ENCODE assay signal across 15 mouse cellular contexts in the genomic region with DNA sequence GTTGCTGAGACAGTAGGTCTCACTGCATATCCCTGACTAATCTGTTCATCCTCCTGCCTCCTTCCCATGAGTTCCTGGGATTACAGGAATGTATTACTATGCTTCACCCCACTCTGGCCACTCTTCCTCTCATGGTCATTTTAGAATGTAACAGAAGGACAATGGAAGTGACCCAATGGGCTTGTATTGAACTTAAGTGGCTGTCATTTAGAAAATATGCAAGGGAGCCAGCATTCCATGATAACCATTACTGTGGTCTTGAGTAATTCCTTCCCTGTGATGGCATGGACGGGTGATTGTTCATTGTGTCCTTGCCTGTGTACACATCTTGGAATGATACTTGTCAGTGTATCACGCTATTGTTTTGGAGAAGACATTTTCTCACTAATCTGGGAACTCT.
"Had no signal": no experiment of that assay in that cellular context is flagged by ENCODE, and none has a peak within 500 bp of the region (broad histone marks: within the 10 kb centered on the region; RNA-seq: fewer than 3 reads in every experiment).

No protein-coding gene starts in this region.

- ATAC-seq: midbrain, embryonic 13.5 days; midbrain, embryonic 16.5 days had no signal

- DNase-seq: kidney, adult 11 months; kidney, adult 8-10 months; kidney, postnatal 10 days; kidney, postnatal 36 days; layer of hippocampus, postnatal 36 days; liver, embryonic 13.5 days; lung, embryonic 14.5 days; lung, postnatal 10 days; lung, postnatal 36 days; thymus, postnatal 25 days had no signal

- H3K27me3 ChIP-seq: kidney, embryonic 15.5 days; liver, embryonic 13.5 days; megakaryocyte, embryonic 14.5 days; midbrain, embryonic 13.5 days; stomach, embryonic 15.5 days had no signal
